Mouse (Mus musculus) limb, embryonic 14.5 days (tissue): ENCODE data around the gene Spata2. TPM values are rescaled to one million over a fixed set of nuclear protein-coding genes. Genes with fewer than 3 reads are reported as not detected.

ENCODE experiments used
- ATAC-seq: fragments of 200-750 bp; cut with Nextera tagmentation; 2 replicates; pipeline ENCODE4 v1.8.0; 2017; ENCODE audit warnings: low read depth, moderate number of reproducible peaks, moderate TSS enrichment; ENCODE audit not compliant: low FRiP score
- DNase-seq: peaks from one replicate; pipeline ENCODE4 v3.0.0-alpha.2; 2015; ENCODE audit warnings: low spot score
- H3K27ac ChIP-seq: fragments of 300-500 bp; sonication (generic); replicated peaks from 2 replicates; pipeline ENCODE4 v1.5.1; 2014; ENCODE audit warnings: low read depth, mild to moderate bottlenecking, low read length, moderate library complexity, mixed read lengths
- H3K27me3 ChIP-seq: fragments of 300-500 bp; sonication (generic); 2 replicates; pipeline ENCODE4 v1.6.1; 2014; ENCODE audit warnings: low read length, mixed read lengths; ENCODE audit not compliant: control insufficient read depth, insufficient read depth
- H3K36me3 ChIP-seq: fragments of 300-500 bp; sonication (generic); 2 replicates; pipeline ENCODE4 v1.6.1; 2014; ENCODE audit warnings: mild to moderate bottlenecking, low read length, moderate library complexity, mixed read lengths; ENCODE audit not compliant: control insufficient read depth, insufficient read depth
- H3K4me1 ChIP-seq: fragments of 300-500 bp; sonication (generic); 2 replicates; pipeline ENCODE4 v1.6.1; 2014; ENCODE audit warnings: antibody characterized with exemption, low read length, mixed read lengths; ENCODE audit not compliant: control insufficient read depth, insufficient read depth
- H3K4me2 ChIP-seq: fragments of 300-500 bp; sonication (generic); replicated peaks from 2 replicates; pipeline ENCODE4 v1.6.1; 2014; ENCODE audit warnings: low read depth, mild to moderate bottlenecking, low read length, moderate library complexity; ENCODE audit not compliant: severe bottlenecking
- H3K4me3 ChIP-seq: fragments of 300-500 bp; sonication (generic); replicated peaks from 2 replicates; pipeline ENCODE4 v1.5.1; 2014; ENCODE audit warnings: low read length
- H3K9ac ChIP-seq: fragments of 300-500 bp; sonication (generic); 2 replicates; pipeline ENCODE4 v1.6.1; 2014; ENCODE audit warnings: mild to moderate bottlenecking, low read depth, low read length, moderate library complexity; ENCODE audit not compliant: severe bottlenecking
- H3K9me3 ChIP-seq: fragments of 300-500 bp; sonication (generic); 2 replicates; pipeline ENCODE4 v1.6.1; 2016; ENCODE audit warnings: low read length; ENCODE audit not compliant: control insufficient read depth
- POLR2A ChIP-seq: fragments of 200-500 bp; IDR thresholded peaks from 2 replicates; pipeline ENCODE4 v1.8.0; 2012; ENCODE audit warnings: inconsistent platforms, mild to moderate bottlenecking, moderate library complexity, borderline replicate concordance; ENCODE audit not compliant: insufficient read depth, insufficient read length; ENCODE audit errors: extremely low read depth
- WGBS: fragments of 180-500 bp; shearing (Covaris S2); extraction: QIAGEN DNeasy Blood & Tissue Kit; methylation state at CpG from one replicate; pipeline ENCODE4 v1.1.7; 2014; 5-methylcytosine and 5-hydroxymethylcytosine counted together
- polyA plus RNA-seq, 2 experiments: library from polyadenylated mRNA; depleted of rRNA in 1 of 2; stranded (reverse) in 1 of 2; unstranded in 1 of 2; fragments of >200 nt; fragmentation: Nextera tagmentation in 1 of 2; extraction: Ambion mirVana in 1 of 2; gene quantifications; 2 replicates each; pipeline versions ENCODE4 v1.2.1 to v1.2.3; 2012 to 2014

Gene Spata2
- polyA plus RNA-seq, 2 experiments, result 12.4 to 17.8 TPM

- Histone ChIP-seq H3K27ac (no peak overlapping the region), H3K9me3 (no peaks in the 10 kb centered on the region), H3K27me3 (no peaks in the 10 kb centered on the region), H3K4me1 (no peaks in the 10 kb centered on the region; the same call in 1 of the 2 replicates), H3K9ac (no peak overlapping the region), H3K36me3 (peaks cover 75% of the 10 kb centered on the region), H3K4me3 (no peak overlapping the region), H3K4me2 (no peak overlapping the region)
- DNase-seq (peak; percentile 17), ATAC-seq (no peak)
- 76% methylated on average over 20 of the region's 20 CpGs for WGBS
- TF ChIP-seq POLR2A, result no peak
Observed at GRCm38 (mm10) chr2:167445911-167446780, 46.5 kb downstream of the Spata2 start.

GRCm38 (mm10) chr2:167443411-167444193 lies 49.1 kb downstream of the Spata2 start:
- Histone ChIP-seq H3K4me2 (no peak overlapping the region), H3K27ac (no peak overlapping the region), H3K36me3 (peaks cover 74% of the 10 kb centered on the region), H3K27me3 (no peaks in the 10 kb centered on the region), H3K4me1 (no peaks in the 10 kb centered on the region; the same call in 1 of the 2 replicates), H3K9me3 (no peaks in the 10 kb centered on the region), H3K9ac (no peak overlapping the region), H3K4me3 (no peak overlapping the region)
- TF ChIP-seq POLR2A, result no peak
- no peak for DNase-seq
- ATAC-seq, result no peak
- 91% methylated on average over 4 of the region's 4 CpGs for WGBS

- Histone ChIP-seq H3K4me2 (no peak overlapping the region), H3K4me3 (no peak overlapping the region), H3K27ac (no peak overlapping the region), H3K9me3 (no peaks in the 10 kb centered on the region), H3K27me3 (no peaks in the 10 kb centered on the region), H3K4me1 (no peaks in the 10 kb centered on the region), H3K36me3 (peaks cover 69% of the 10 kb centered on the region), H3K9ac (no peak overlapping the region)
- DNase-seq (no peak), ATAC-seq (no peak)
- 97% methylated on average over 3 of the region's 3 CpGs for WGBS
- TF ChIP-seq POLR2A, result no peak
Observed at GRCm38 (mm10) chr2:167439422-167439821, 53.3 kb downstream of the Spata2 start.

- WGBS, result 85% methylated on average over 5 of the region's 5 CpGs
- Histone ChIP-seq H3K36me3 (peaks cover 52% of the 10 kb centered on the region), H3K27me3 (no peaks in the 10 kb centered on the region)
Observed at GRCm38 (mm10) chr2:167436371-167436770, 56.3 kb downstream of the Spata2 start.

GRCm38 (mm10) chr2:167435631-167436030 lies 57.1 kb downstream of the Spata2 start:
- H3K27me3 ChIP-seq, result no peaks in the 10 kb centered on the region
- no peak overlapping the region for H3K9ac ChIP-seq
- ATAC-seq (no peak), DNase-seq (no peak)
- WGBS, result 94% methylated on average over 2 of the region's 2 CpGs
- H3K4me1 ChIP-seq, result no peaks in the 10 kb centered on the region
- no peak overlapping the region for H3K4me2 ChIP-seq
- H3K27ac ChIP-seq, result no peak overlapping the region
- peaks cover 45% of the 10 kb centered on the region for H3K36me3 ChIP-seq
- no peaks in the 10 kb centered on the region for H3K9me3 ChIP-seq
- TF ChIP-seq POLR2A, result no peak
- H3K4me3 ChIP-seq, result no peak overlapping the region

More at GRCm38 (mm10) chr2:167436371-167436770, 56.3 kb downstream of the Spata2 start:
- Histone ChIP-seq H3K9ac (no peak overlapping the region), H3K4me2 (no peak overlapping the region), H3K9me3 (no peaks in the 10 kb centered on the region), H3K27ac (no peak overlapping the region), H3K4me1 (no peaks in the 10 kb centered on the region), H3K4me3 (no peak overlapping the region)
- no peak for ATAC-seq
- TF ChIP-seq POLR2A, result no peak
- no peak for DNase-seq
